Mouse (Mus musculus): ENCODE results near the gene Tmem44. TPM values are rescaled to one million over a fixed set of nuclear protein-coding genes. Genes with fewer than 3 reads are reported as not detected.

The Tmem44 gene
- total and polyA plus RNA-seq, 2 experiments = 1.3 to 2.0 TPM

DNA sequence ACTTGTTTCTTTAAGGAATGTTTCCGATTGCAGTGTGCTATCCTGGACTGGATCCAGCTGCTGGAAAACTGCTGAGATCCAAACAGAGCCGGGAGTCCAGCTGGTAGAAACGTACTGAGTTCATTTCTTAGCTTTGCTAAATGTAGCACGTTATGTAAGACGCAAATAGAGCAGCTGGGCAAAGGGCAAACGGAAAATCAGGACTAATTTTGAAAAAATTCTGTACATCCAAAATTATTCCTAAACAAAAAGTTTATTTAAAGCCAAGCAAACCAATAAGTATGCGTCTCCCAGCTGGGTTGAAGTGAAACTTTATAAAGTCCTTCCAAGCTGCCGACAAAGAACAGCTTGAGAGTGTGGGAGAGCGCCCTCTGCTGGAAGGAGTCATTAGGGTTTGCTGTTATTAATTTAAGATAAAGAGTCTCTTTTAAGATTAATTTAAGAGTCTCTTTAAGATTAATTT, 30.2 kb downstream of the Tmem44 start:
- DNase-seq (ENCODE audit: extremely low read depth, low read depth, low spot score) = peak; percentile 83
- no peak overlapping the region for H3K9ac ChIP-seq (ENCODE audit: low read depth, low read length)
- no peak overlapping the region for H3K4me3 ChIP-seq (ENCODE audit: insufficient read depth, low read depth, low read length)
- 0 out of 2 replicates have a peak overlapping the region, but pooled peaks have one; percentile 7 for H3K27ac ChIP-seq (replicated peaks; ENCODE audit: insufficient read depth, low read depth, low read length)
- no peaks in the 10 kb centered on the region for H3K36me3 ChIP-seq (ENCODE audit: control insufficient read depth, insufficient read depth, low read length)
- no peaks in the 10 kb centered on the region for H3K79me2 ChIP-seq (ENCODE audit: control insufficient read depth, insufficient read depth, low read length)
- TF ChIP-seq CTCF (IDR thresholded peaks at IDR 0.05; ENCODE audit: low read depth, low read length) = peak; percentile 67; the same call in 1 of the 2 replicates
- no peak for TF ChIP-seq POLR2A (IDR thresholded peaks at IDR 0.05; ENCODE audit: extremely low read depth, insufficient read depth, low read length)
- WGBS = 5% methylated on average over 9 of the region's 9 CpGs
- peaks cover 7% of the 10 kb centered on the region for H3K4me1 ChIP-seq (ENCODE audit: control insufficient read depth, insufficient read depth, low read length)
- H3K27me3 ChIP-seq (ENCODE audit: control insufficient read depth, insufficient read depth, low read length) = no peaks in the 10 kb centered on the region

DNA sequence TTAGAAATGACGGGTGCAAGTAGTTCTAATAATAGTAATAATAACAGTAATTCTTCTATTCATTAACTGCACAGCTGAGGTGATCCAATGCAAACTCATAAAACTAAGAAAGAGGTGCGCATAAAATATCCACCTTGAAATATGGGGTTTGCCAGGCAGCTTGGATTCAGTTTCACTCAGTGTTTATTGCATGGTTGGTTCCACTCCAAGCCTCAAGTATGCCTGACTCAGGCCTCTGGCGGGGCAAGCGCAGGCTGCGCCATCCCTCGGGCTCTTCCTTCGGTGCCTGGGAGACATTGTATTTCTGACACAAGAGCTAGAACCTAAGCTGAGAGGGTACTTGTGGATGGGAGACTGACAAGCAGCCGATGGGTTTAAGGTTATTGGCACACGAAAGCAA, 32.0 kb downstream of the Tmem44 start:
- Histone ChIP-seq H3K79me2 (ENCODE audit: control insufficient read depth, insufficient read depth, low read length) (no peaks in the 10 kb centered on the region), H3K4me3 (ENCODE audit: insufficient read depth, low read depth, low read length) (no peak overlapping the region), H3K4me1 (ENCODE audit: control insufficient read depth, insufficient read depth, low read length) (peaks cover 7% of the 10 kb centered on the region), H3K9ac (ENCODE audit: low read depth, low read length) (no peak overlapping the region), H3K27ac (replicated peaks; ENCODE audit: insufficient read depth, low read depth, low read length) (no peak overlapping the region), H3K36me3 (ENCODE audit: control insufficient read depth, insufficient read depth, low read length) (no peaks in the 10 kb centered on the region), H3K27me3 (ENCODE audit: control insufficient read depth, insufficient read depth, low read length) (no peaks in the 10 kb centered on the region)
- DNase-seq (ENCODE audit: extremely low read depth, low read depth, low spot score) = no peak
- no peak for TF ChIP-seq CTCF (IDR thresholded peaks at IDR 0.05; ENCODE audit: low read depth, low read length)
- TF ChIP-seq POLR2A (IDR thresholded peaks at IDR 0.05; ENCODE audit: extremely low read depth, insufficient read depth, low read length) = no peak
- WGBS = 81% methylated on average over 9 of the region's 9 CpGs

GRCm38 (mm10) chr16:30517666-30518283, 32.9 kb downstream of the Tmem44 start:
- Histone ChIP-seq H3K4me1 (ENCODE audit: control insufficient read depth, insufficient read depth, low read length) (peaks cover 7% of the 10 kb centered on the region), H3K4me3 (ENCODE audit: insufficient read depth, low read depth, low read length) (no peak overlapping the region), H3K27ac (replicated peaks; ENCODE audit: insufficient read depth, low read depth, low read length) (peak overlapping the region; percentile 50), H3K27me3 (ENCODE audit: control insufficient read depth, insufficient read depth, low read length) (no peaks in the 10 kb centered on the region), H3K79me2 (ENCODE audit: control insufficient read depth, insufficient read depth, low read length) (no peaks in the 10 kb centered on the region), H3K9ac (ENCODE audit: low read depth, low read length) (no peak overlapping the region; the same call in 1 of the 2 replicates), H3K36me3 (ENCODE audit: control insufficient read depth, insufficient read depth, low read length) (no peaks in the 10 kb centered on the region)
- TF ChIP-seq CTCF (IDR thresholded peaks at IDR 0.05; ENCODE audit: low read depth, low read length) = no peak
- TF ChIP-seq POLR2A (IDR thresholded peaks at IDR 0.05; ENCODE audit: extremely low read depth, insufficient read depth, low read length) = no peak
- DNase-seq (ENCODE audit: extremely low read depth, low read depth, low spot score) = peak; percentile 73
- 28% methylated on average over 11 of the region's 11 CpGs for WGBS

DNA sequence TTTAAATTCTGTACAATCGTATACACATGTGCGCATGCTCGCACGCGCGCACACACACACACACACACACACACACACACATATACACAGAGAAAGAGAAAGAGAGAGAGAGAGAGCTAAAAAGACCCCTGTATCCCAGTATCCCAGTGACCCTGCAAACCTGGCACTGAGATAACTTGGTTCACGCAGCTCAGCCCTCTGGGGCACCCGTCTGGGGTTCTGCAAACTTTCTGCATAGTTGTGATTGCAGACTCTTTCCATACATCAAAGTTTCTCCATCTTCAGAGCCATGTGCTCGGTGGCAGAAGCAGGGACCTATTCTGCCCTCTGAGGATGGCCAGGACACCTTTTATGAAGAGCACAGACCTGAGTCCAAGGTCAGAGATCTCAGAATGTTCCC, 33.6 kb downstream of the Tmem44 start:
- no peaks in the 10 kb centered on the region for H3K79me2 ChIP-seq (ENCODE audit: control insufficient read depth, insufficient read depth, low read length)
- no peak overlapping the region for H3K27ac ChIP-seq (replicated peaks; ENCODE audit: insufficient read depth, low read depth, low read length)
- DNase-seq (ENCODE audit: extremely low read depth, low read depth, low spot score) = no peak
- no peaks in the 10 kb centered on the region for H3K27me3 ChIP-seq (ENCODE audit: control insufficient read depth, insufficient read depth, low read length)
- 90% methylated on average over 9 of the region's 9 CpGs for WGBS
- H3K4me1 ChIP-seq (ENCODE audit: control insufficient read depth, insufficient read depth, low read length) = peaks cover 14% of the 10 kb centered on the region
- H3K9ac ChIP-seq (ENCODE audit: low read depth, low read length) = no peak overlapping the region
- H3K36me3 ChIP-seq (ENCODE audit: control insufficient read depth, insufficient read depth, low read length) = no peaks in the 10 kb centered on the region
- no peak for TF ChIP-seq POLR2A (IDR thresholded peaks at IDR 0.05; ENCODE audit: extremely low read depth, insufficient read depth, low read length)
- no peak for TF ChIP-seq CTCF (IDR thresholded peaks at IDR 0.05; ENCODE audit: low read depth, low read length)
- no peak overlapping the region for H3K4me3 ChIP-seq (ENCODE audit: insufficient read depth, low read depth, low read length)

DNA sequence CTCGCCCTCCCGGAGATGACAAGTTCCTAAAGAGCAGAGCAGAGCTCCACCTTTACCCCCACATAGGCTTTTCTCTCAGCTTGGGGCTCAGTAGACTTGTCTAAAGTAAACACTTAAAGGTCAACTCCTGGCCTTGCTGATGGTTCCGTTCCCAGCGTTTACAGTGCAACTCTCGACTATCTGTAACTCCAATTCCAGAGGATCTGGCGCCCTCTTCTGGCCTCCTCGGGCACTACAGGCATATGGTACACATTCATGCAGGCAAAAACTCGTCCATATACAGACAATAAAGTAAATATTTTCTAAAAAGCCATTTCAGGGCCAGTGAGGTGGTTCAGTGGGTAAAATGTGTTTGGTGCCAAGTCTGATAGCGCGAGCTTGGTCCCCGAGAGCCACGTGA, 35.2 kb downstream of the Tmem44 start:
- H3K4me1 ChIP-seq (ENCODE audit: control insufficient read depth, insufficient read depth, low read length) = peaks cover 21% of the 10 kb centered on the region
- DNase-seq (ENCODE audit: extremely low read depth, low read depth, low spot score) = no peak
- no peaks in the 10 kb centered on the region for H3K36me3 ChIP-seq (ENCODE audit: control insufficient read depth, insufficient read depth, low read length)
- no peak overlapping the region for H3K9ac ChIP-seq (ENCODE audit: low read depth, low read length)
- no peaks in the 10 kb centered on the region for H3K27me3 ChIP-seq (ENCODE audit: control insufficient read depth, insufficient read depth, low read length)
- no peak for TF ChIP-seq POLR2A (IDR thresholded peaks at IDR 0.05; ENCODE audit: extremely low read depth, insufficient read depth, low read length)
- peak; percentile 68 for TF ChIP-seq CTCF (IDR thresholded peaks at IDR 0.05; ENCODE audit: low read depth, low read length)
- H3K79me2 ChIP-seq (ENCODE audit: control insufficient read depth, insufficient read depth, low read length) = no peaks in the 10 kb centered on the region
- no peak overlapping the region for H3K27ac ChIP-seq (replicated peaks; ENCODE audit: insufficient read depth, low read depth, low read length)
- 69% methylated on average over 12 of the region's 12 CpGs for whole genome bisulfite sequencing
- H3K4me3 ChIP-seq (ENCODE audit: insufficient read depth, low read depth, low read length) = no peak overlapping the region

Measured in liver, adult 2 months (tissue).